Mouse (Mus musculus) embryonic facial prominence, embryonic 15.5 days (tissue): ENCODE data around the gene Bhlhe40. TPM values are rescaled to one million over a fixed set of nuclear protein-coding genes. Genes with fewer than 3 reads are reported as not detected.

ENCODE experiments used
- ATAC-seq: fragments of 200-750 bp; cut with Nextera tagmentation; 2 replicates; pipeline ENCODE4 v1.8.0; 2017; ENCODE audit warnings: low read depth, moderate TSS enrichment; ENCODE audit not compliant: insufficient number of reproducible peaks, low FRiP score, low TSS enrichment
- H3K27ac ChIP-seq: fragments of 300-500 bp; sonication (generic); replicated peaks from 2 replicates; pipeline ENCODE4 v1.5.1; 2015; ENCODE audit warnings: mild to moderate bottlenecking, inconsistent platforms
- H3K27me3 ChIP-seq: fragments of 300-500 bp; sonication (generic); 2 replicates; pipeline ENCODE4 v1.6.1; 2015; ENCODE audit warnings: inconsistent platforms
- H3K36me3 ChIP-seq: fragments of 300-500 bp; sonication (generic); 2 replicates; pipeline ENCODE4 v1.6.1; 2015; ENCODE audit warnings: mild to moderate bottlenecking, inconsistent platforms
- H3K4me1 ChIP-seq: fragments of 300-500 bp; sonication (generic); 2 replicates; pipeline ENCODE4 v1.6.1; 2015; ENCODE audit warnings: inconsistent platforms
- H3K4me2 ChIP-seq: fragments of 300-500 bp; sonication (generic); replicated peaks from 2 replicates; pipeline ENCODE4 v1.6.1; 2015; ENCODE audit warnings: mild to moderate bottlenecking, inconsistent platforms
- H3K4me3 ChIP-seq: fragments of 300-500 bp; sonication (generic); replicated peaks from 2 replicates; pipeline ENCODE4 v1.5.1; 2015; ENCODE audit warnings: mild to moderate bottlenecking, inconsistent platforms
- H3K9ac ChIP-seq: fragments of 300-500 bp; sonication (generic); 2 replicates; pipeline ENCODE4 v1.6.1; 2015; ENCODE audit warnings: inconsistent platforms
- H3K9me3 ChIP-seq: fragments of 300-500 bp; sonication (generic); replicated peaks from 2 replicates; pipeline ENCODE4 v1.6.1; 2016; ENCODE audit warnings: inconsistent platforms
- WGBS: fragments of 180-500 bp; shearing (Covaris S2); methylation state at CpG from one replicate; pipeline ENCODE4 v1.1.7; 2015; 5-methylcytosine and 5-hydroxymethylcytosine counted together
- polyA plus RNA-seq: library from polyadenylated mRNA; unstranded; fragments of >200 nt; fragmentation: Nextera tagmentation; extraction: Ambion mirVana; gene quantifications from 2 replicates; pipeline ENCODE4 v1.2.1, GENCODE M21; 2015

Bhlhe40 gene
- polyA plus RNA-seq, 1 experiment from 2014 or later: 27.4 TPM

- no peak for ATAC-seq
These were observed 34.7 kb downstream of the Bhlhe40 start for GRCm38 (mm10) chr6:108694965-108695724.

GRCm38 (mm10) chr6:108695844-108696821 lies 35.7 kb downstream of the Bhlhe40 start:
- Histone ChIP-seq H3K9me3 (no peaks in the 10 kb centered on the region), H3K27me3 (no peaks in the 10 kb centered on the region), H3K9ac (no peak overlapping the region), H3K4me1 (peaks cover 3% of the 10 kb centered on the region; the same call in 1 of the 2 replicates), H3K27ac (no peak overlapping the region), H3K4me2 (no peak overlapping the region), H3K36me3 (no peaks in the 10 kb centered on the region), H3K4me3 (no peak overlapping the region)
- no peak for ATAC-seq
- 77% methylated on average over 11 of the region's 11 CpGs for WGBS

More at GRCm38 (mm10) chr6:108694965-108695724, 34.7 kb downstream of the Bhlhe40 start:
- WGBS: 84% methylated on average over 8 of the region's 8 CpGs
- Histone ChIP-seq H3K4me1 (no peaks in the 10 kb centered on the region; the same call in 1 of the 2 replicates), H3K9me3 (no peaks in the 10 kb centered on the region), H3K36me3 (no peaks in the 10 kb centered on the region), H3K4me3 (no peak overlapping the region), H3K27ac (no peak overlapping the region), H3K9ac (no peak overlapping the region), H3K27me3 (no peaks in the 10 kb centered on the region), H3K4me2 (no peak overlapping the region)

GRCm38 (mm10) chr6:108696822-108697202 lies 36.4 kb downstream of the Bhlhe40 start:
- Histone ChIP-seq H3K9me3 (no peaks in the 10 kb centered on the region), H3K4me1 (peaks cover 3% of the 10 kb centered on the region; the same call in 1 of the 2 replicates), H3K4me3 (no peak overlapping the region), H3K9ac (no peak overlapping the region), H3K27me3 (no peaks in the 10 kb centered on the region), H3K27ac (no peak overlapping the region), H3K4me2 (no peak overlapping the region), H3K36me3 (no peaks in the 10 kb centered on the region)
- WGBS: 97% methylated on average over 3 of the region's 3 CpGs
- no peak for ATAC-seq

GRCm38 (mm10) chr6:108697345-108697744 lies 36.9 kb downstream of the Bhlhe40 start:
- H3K27me3 ChIP-seq: no peaks in the 10 kb centered on the region
- no peaks in the 10 kb centered on the region for H3K36me3 ChIP-seq
- no peak overlapping the region for H3K9ac ChIP-seq
- H3K27ac ChIP-seq: no peak overlapping the region
- WGBS: 88% methylated on average over 10 of the region's 10 CpGs
- no peak overlapping the region for H3K4me3 ChIP-seq
- H3K9me3 ChIP-seq: no peaks in the 10 kb centered on the region
- H3K4me1 ChIP-seq: peaks cover 3% of the 10 kb centered on the region; the same call in 1 of the 2 replicates
- H3K4me2 ChIP-seq: no peak overlapping the region
- ATAC-seq: no peak

DNA sequence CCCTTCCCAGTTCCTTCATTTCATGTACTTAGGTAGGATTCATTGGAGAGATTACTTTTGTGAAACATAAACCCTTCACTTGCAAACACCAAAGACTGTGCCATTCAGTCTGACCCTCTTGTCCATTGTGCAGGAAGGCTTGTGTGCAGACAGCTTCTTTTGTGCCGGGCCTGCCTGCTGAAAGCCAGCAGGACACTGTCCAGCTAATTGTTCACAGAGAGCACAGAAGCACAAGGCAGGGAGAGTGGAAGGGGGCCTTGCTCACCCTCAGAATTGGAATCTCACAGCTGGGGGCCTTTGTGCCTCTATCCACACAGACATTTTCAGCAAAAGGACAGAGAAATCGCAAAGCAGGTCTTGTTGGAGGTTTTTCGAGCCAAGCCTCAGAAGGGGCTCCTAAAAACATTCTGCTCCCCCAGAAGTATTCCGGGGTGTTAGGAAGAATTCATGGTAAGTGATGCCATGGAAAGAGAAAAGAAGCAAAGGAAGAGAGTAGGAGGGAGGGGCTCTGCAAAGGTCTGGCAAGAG lies 38.0 kb downstream of the Bhlhe40 start:
- peaks cover 3% of the 10 kb centered on the region; the same call in 1 of the 2 replicates for H3K4me1 ChIP-seq
- H3K4me3 ChIP-seq: no peak overlapping the region
- H3K4me2 ChIP-seq: no peak overlapping the region
- H3K9ac ChIP-seq: no peak overlapping the region
- no peak for ATAC-seq
- H3K27me3 ChIP-seq: no peaks in the 10 kb centered on the region
- 56% methylated on average over 4 of the region's 4 CpGs for WGBS
- H3K36me3 ChIP-seq: no peaks in the 10 kb centered on the region
- no peak overlapping the region for H3K27ac ChIP-seq
- no peaks in the 10 kb centered on the region for H3K9me3 ChIP-seq

DNA sequence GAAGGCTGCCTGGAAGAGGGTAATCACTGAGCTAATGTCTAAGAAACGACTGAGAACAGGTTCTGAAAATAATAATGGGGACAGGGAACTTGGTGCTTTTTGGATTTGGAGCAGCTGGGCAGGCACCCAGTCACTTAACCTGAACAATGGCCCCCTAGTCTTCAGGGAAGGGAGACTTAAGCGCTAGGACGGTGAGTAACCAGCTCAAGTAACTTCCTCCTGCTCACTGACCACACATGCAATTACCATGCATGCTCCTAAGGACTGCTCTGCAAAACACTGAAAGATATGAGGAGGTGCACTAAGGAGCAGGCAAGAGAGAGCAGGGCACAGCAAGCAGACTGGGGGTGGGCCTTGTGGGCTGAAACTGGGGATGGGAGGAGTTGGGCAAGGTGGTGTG lies 39.2 kb downstream of the Bhlhe40 start:
- H3K36me3 ChIP-seq: no peaks in the 10 kb centered on the region
- WGBS: 63% methylated on average over 3 of the region's 3 CpGs
- H3K4me2 ChIP-seq: no peak overlapping the region
- H3K9ac ChIP-seq: no peak overlapping the region
- H3K4me3 ChIP-seq: no peak overlapping the region
- ATAC-seq: no peak
- no peaks in the 10 kb centered on the region for H3K9me3 ChIP-seq
- no peak overlapping the region for H3K27ac ChIP-seq
- peaks cover 3% of the 10 kb centered on the region; the same call in 1 of the 2 replicates for H3K4me1 ChIP-seq
- H3K27me3 ChIP-seq: no peaks in the 10 kb centered on the region

- WGBS: 26% methylated on average over 17 of the region's 17 CpGs
- no peaks in the 10 kb centered on the region for H3K27me3 ChIP-seq
- no peak overlapping the region for H3K4me2 ChIP-seq
- H3K4me1 ChIP-seq: peaks cover 3% of the 10 kb centered on the region; the same call in 1 of the 2 replicates
- H3K4me3 ChIP-seq: no peak overlapping the region
- no peaks in the 10 kb centered on the region for H3K9me3 ChIP-seq
- no peaks in the 10 kb centered on the region for H3K36me3 ChIP-seq
- H3K27ac ChIP-seq: no peak overlapping the region
- H3K9ac ChIP-seq: no peak overlapping the region
- no peak for ATAC-seq
These were observed 40.4 kb downstream of the Bhlhe40 start for GRCm38 (mm10) chr6:108700638-108701343.

- 53% methylated on average over 3 of the region's 3 CpGs for WGBS
These were observed 42.2 kb downstream of the Bhlhe40 start for GRCm38 (mm10) chr6:108702648-108703047.

GRCm38 (mm10) chr6:108703085-108703484 lies 42.7 kb downstream of the Bhlhe40 start:
- Histone ChIP-seq H3K36me3 (no peaks in the 10 kb centered on the region), H3K4me2 (no peak overlapping the region), H3K4me1 (peaks cover 3% of the 10 kb centered on the region; the same call in 1 of the 2 replicates), H3K4me3 (no peak overlapping the region), H3K27ac (no peak overlapping the region), H3K27me3 (no peaks in the 10 kb centered on the region), H3K9me3 (no peaks in the 10 kb centered on the region), H3K9ac (no peak overlapping the region)
- 80% methylated on average over 1 of the region's 1 CpGs for WGBS
- ATAC-seq: no peak

More at GRCm38 (mm10) chr6:108702648-108703047, 42.2 kb downstream of the Bhlhe40 start:
- Histone ChIP-seq H3K9me3 (no peaks in the 10 kb centered on the region), H3K9ac (no peak overlapping the region), H3K4me2 (no peak overlapping the region), H3K4me1 (peaks cover 3% of the 10 kb centered on the region; the same call in 1 of the 2 replicates), H3K4me3 (no peak overlapping the region), H3K27me3 (no peaks in the 10 kb centered on the region), H3K27ac (no peak overlapping the region), H3K36me3 (no peaks in the 10 kb centered on the region)
- no peak for ATAC-seq

DNA sequence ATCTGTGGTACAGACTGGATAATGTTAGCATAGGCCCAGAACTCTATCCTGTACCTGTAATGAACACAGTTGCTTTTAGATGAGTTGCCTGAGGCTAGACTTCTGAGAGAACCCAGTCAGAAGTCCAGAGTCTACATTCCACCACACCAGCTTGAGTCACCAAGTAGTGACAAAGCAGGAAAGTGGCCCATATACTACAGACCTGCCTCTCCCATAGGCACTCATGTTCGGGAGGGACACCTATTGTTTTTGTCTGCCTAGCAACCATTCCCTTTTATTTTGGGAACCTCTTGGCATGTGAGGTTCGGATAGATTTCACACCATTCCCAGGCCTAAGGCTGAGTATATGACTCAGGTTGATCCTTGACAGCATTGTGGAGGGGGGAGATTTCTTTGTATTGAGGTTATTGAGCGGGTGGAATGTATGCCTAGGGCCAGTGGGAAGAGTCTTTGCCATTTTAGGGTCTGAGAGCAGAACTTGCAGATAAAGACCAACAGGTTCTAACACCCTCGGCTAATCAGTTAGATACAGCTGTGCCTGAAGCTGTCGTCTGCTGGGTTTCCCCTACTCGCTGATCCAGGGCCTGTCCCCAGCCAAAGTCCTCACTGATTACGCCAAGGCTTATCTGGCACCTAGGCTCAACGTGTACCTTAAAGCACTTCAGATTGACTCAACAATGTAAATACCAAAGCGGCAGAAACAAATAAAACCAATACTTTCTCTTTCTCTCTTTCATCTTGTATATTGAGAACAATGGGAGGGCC lies 44.1 kb downstream of the Bhlhe40 start:
- Histone ChIP-seq H3K27ac (no peak overlapping the region), H3K9me3 (no peaks in the 10 kb centered on the region), H3K4me2 (no peak overlapping the region), H3K9ac (no peak overlapping the region), H3K4me3 (no peak overlapping the region), H3K4me1 (peaks cover 9% of the 10 kb centered on the region), H3K27me3 (peaks cover 4% of the 10 kb centered on the region; the same call in 1 of the 2 replicates), H3K36me3 (no peaks in the 10 kb centered on the region)
- 61% methylated on average over 9 of the region's 9 CpGs for WGBS
- ATAC-seq: no peak
